Mouse (Mus musculus) MEL (cell line): ENCODE measurements around the gene S100a13. TPM values are rescaled to one million over a fixed set of nuclear protein-coding genes. Genes with fewer than 3 reads are reported as not detected.

Experiments
- DNase-seq: peaks from one replicate; pipeline ENCODE4 v3.0.0; 2011; ENCODE audit warnings: low read depth, low spot score
- H3K27ac ChIP-seq: 2 replicates; pipeline ENCODE4 v1.5.1; 2012; ENCODE audit warnings: low read depth, mild to moderate bottlenecking, control low read depth, low read length, moderate library complexity; ENCODE audit not compliant: control insufficient read depth
- H3K27me3 ChIP-seq, 2 experiments: fragments of 150-350 bp in 1 of 2; sonication (generic) in 1 of 2; 2 replicates each; pipeline ENCODE4 v1.6.1; 2012; ENCODE audit warnings: low read length in 2 of 2, mild to moderate bottlenecking in 2 of 2, improper control_type of control experiment in 1 of 2, moderate library complexity in 1 of 2; ENCODE audit not compliant: insufficient read depth in 2 of 2, control insufficient read depth in 1 of 2
- H3K36me3 ChIP-seq, 2 experiments: 2 replicates each; pipeline ENCODE4 v1.6.1; 2012 to 2014; ENCODE audit warnings: low read length in 2 of 2, improper control_type of control experiment in 1 of 2, inconsistent platforms in 1 of 2, mild to moderate bottlenecking in 1 of 2; ENCODE audit not compliant: insufficient read depth in 2 of 2, control insufficient read depth in 1 of 2
- H3K4me1 ChIP-seq, 2 experiments: fragments of 150-350 bp in 1 of 2; sonication (generic) in 1 of 2; 2 replicates each; pipeline ENCODE4 v1.6.1; 2012; ENCODE audit warnings: low read length in 2 of 2, improper control_type of control experiment in 1 of 2, mild to moderate bottlenecking in 1 of 2; ENCODE audit not compliant: insufficient read depth in 2 of 2, control insufficient read depth in 1 of 2
- H3K4me3 ChIP-seq, 2 experiments: fragments of 150-350 bp in 1 of 2; sonication (generic) in 1 of 2; 2 replicates each; pipeline ENCODE4 v1.5.1; 2012; ENCODE audit warnings: low read depth in 2 of 2, low read length in 2 of 2, mild to moderate bottlenecking in 2 of 2, moderate library complexity in 2 of 2, control low read depth in 1 of 2, improper control_type of control experiment in 1 of 2; ENCODE audit not compliant: control insufficient read depth in 1 of 2, insufficient read depth in 1 of 2
- H3K79me2 ChIP-seq: 2 replicates; pipeline ENCODE4 v1.6.1; 2012; ENCODE audit warnings: mild to moderate bottlenecking, low read length, moderate library complexity; ENCODE audit not compliant: control insufficient read depth, poor library complexity, insufficient read depth
- H3K9ac ChIP-seq: 2 replicates; pipeline ENCODE4 v1.6.1; 2012; ENCODE audit warnings: low read depth, mild to moderate bottlenecking, control low read depth, low read length, moderate library complexity; ENCODE audit not compliant: control insufficient read depth, poor library complexity, severe bottlenecking
- H3K9me3 ChIP-seq: fragments of 150-350 bp; sonication (generic); replicated peaks from 2 replicates; pipeline ENCODE4 v1.6.1; 2012; ENCODE audit warnings: mild to moderate bottlenecking, low read length, improper control_type of control experiment, moderate library complexity; ENCODE audit not compliant: insufficient read depth
- CHD1 ChIP-seq: IDR thresholded peaks from 2 replicates; pipeline ENCODE4 v1.6.1; 2012; ENCODE audit warnings: low read depth, mild to moderate bottlenecking, inconsistent platforms, low read length, improper control_type of control experiment
- CHD2 ChIP-seq: IDR thresholded peaks from 2 replicates; pipeline ENCODE4 v1.6.1; 2011; ENCODE audit warnings: low read length, improper control_type of control experiment
- CTCF ChIP-seq, 3 experiments: IDR thresholded peaks in 2 of 3; conservative IDR thresholded peaks in 1 of 3; 2 replicates each; pipeline ENCODE4 v1.5.1; 2011 to 2012; ENCODE audit warnings: low read length in 3 of 3, low read depth in 2 of 3, mild to moderate bottlenecking in 2 of 3, improper control_type of control experiment in 1 of 3, inconsistent platforms in 1 of 3, mixed read lengths in 1 of 3, moderate library complexity in 1 of 3; ENCODE audit not compliant: control insufficient read depth in 1 of 3, insufficient read depth in 1 of 3, poor library complexity in 1 of 3, severe bottlenecking in 1 of 3
- E2F4 ChIP-seq: IDR thresholded peaks from 2 replicates; pipeline ENCODE4 v1.6.1; 2011; ENCODE audit warnings: low read depth, low read length, improper control_type of control experiment, borderline replicate concordance
- ELF1 ChIP-seq: IDR thresholded peaks from 2 replicates; pipeline ENCODE4 v1.6.1; 2014; ENCODE audit warnings: low read depth, mild to moderate bottlenecking, inconsistent platforms, low read length, improper control_type of control experiment, moderate library complexity
- EP300 ChIP-seq, 2 experiments: IDR thresholded peaks; 2 replicates each; pipeline ENCODE4 v1.6.1; 2011; ENCODE audit warnings: improper control_type of control experiment in 2 of 2, low read length in 2 of 2, low read depth in 1 of 2, mild to moderate bottlenecking in 1 of 2
- ETS1 ChIP-seq: IDR thresholded peaks from 2 replicates; pipeline ENCODE4 v1.6.1; 2012; ENCODE audit warnings: low read depth, mild to moderate bottlenecking, inconsistent platforms, low read length, improper control_type of control experiment, moderate library complexity
- GABPA ChIP-seq: IDR thresholded peaks from 2 replicates; pipeline ENCODE4 v1.6.1; 2012; ENCODE audit warnings: low read depth, mild to moderate bottlenecking, inconsistent platforms, low read length, improper control_type of control experiment, moderate library complexity
- GATA1 ChIP-seq: IDR thresholded peaks from 2 replicates; pipeline ENCODE4 v1.6.1; 2011; ENCODE audit warnings: low read depth, low read length, improper control_type of control experiment
- HCFC1 ChIP-seq: IDR thresholded peaks from 2 replicates; pipeline ENCODE4 v1.6.1; 2012; ENCODE audit warnings: low read depth, mild to moderate bottlenecking, inconsistent platforms, low read length, improper control_type of control experiment, moderate library complexity
- JUND ChIP-seq: IDR thresholded peaks from 2 replicates; pipeline ENCODE4 v1.6.1; 2011; ENCODE audit warnings: low read depth, mild to moderate bottlenecking, improper control_type of control experiment, low read length
- KAT2A ChIP-seq: conservative IDR thresholded peaks from 2 replicates; pipeline ENCODE4 v1.6.1; 2012; ENCODE audit warnings: low read depth, low read length, improper control_type of control experiment, inconsistent platforms
- MAFK ChIP-seq: IDR thresholded peaks from 2 replicates; pipeline ENCODE4 v1.6.1; 2011; ENCODE audit warnings: low read depth, mild to moderate bottlenecking, low read length, improper control_type of control experiment, borderline replicate concordance
- MAX ChIP-seq: IDR thresholded peaks from 2 replicates; pipeline ENCODE4 v1.6.1; 2011; ENCODE audit warnings: low read length, improper control_type of control experiment
- MAZ ChIP-seq: IDR thresholded peaks from 2 replicates; pipeline ENCODE4 v1.6.1; 2012; ENCODE audit warnings: low read depth, mild to moderate bottlenecking, inconsistent platforms, low read length, improper control_type of control experiment
- MEF2A ChIP-seq: IDR thresholded peaks from 2 replicates; pipeline ENCODE4 v1.6.1; 2014; ENCODE audit warnings: low read depth, mild to moderate bottlenecking, inconsistent platforms, low read length, improper control_type of control experiment; ENCODE audit not compliant: poor library complexity, insufficient replicate concordance, severe bottlenecking; ENCODE audit errors: extremely low read depth
- MXI1 ChIP-seq: IDR thresholded peaks from 2 replicates; pipeline ENCODE4 v1.6.1; 2011; ENCODE audit warnings: mild to moderate bottlenecking, low read depth, low read length, improper control_type of control experiment
- MYB ChIP-seq: IDR thresholded peaks from 2 replicates; pipeline ENCODE4 v1.6.1; 2011; ENCODE audit warnings: mild to moderate bottlenecking, low read depth, low read length, improper control_type of control experiment
- MYC ChIP-seq: IDR thresholded peaks from 2 replicates; pipeline ENCODE4 v1.6.1; 2011; ENCODE audit warnings: low read depth, mild to moderate bottlenecking, low read length, improper control_type of control experiment, moderate library complexity
- NELFE ChIP-seq: IDR thresholded peaks from 2 replicates; pipeline ENCODE4 v1.6.1; 2011; ENCODE audit warnings: low read depth, low read length, improper control_type of control experiment
- NRF1 ChIP-seq: IDR thresholded peaks from 2 replicates; pipeline ENCODE4 v1.6.1; 2014; ENCODE audit warnings: low read depth, mild to moderate bottlenecking, inconsistent platforms, low read length, improper control_type of control experiment, moderate library complexity; ENCODE audit not compliant: poor library complexity, insufficient read depth, severe bottlenecking
- POLR2A ChIP-seq, 2 experiments: IDR thresholded peaks; 2 replicates each; pipeline ENCODE4 v1.6.1; 2011 to 2012; ENCODE audit warnings: low read length in 2 of 2, mild to moderate bottlenecking in 2 of 2, control low read depth in 1 of 2, improper control_type of control experiment in 1 of 2, low read depth in 1 of 2, moderate library complexity in 1 of 2; ENCODE audit not compliant: control insufficient read depth in 1 of 2, insufficient read depth in 1 of 2, poor library complexity in 1 of 2
- POLR2AphosphoS2 ChIP-seq: IDR thresholded peaks from 2 replicates; pipeline ENCODE4 v1.6.1; 2011; ENCODE audit warnings: low read length, improper control_type of control experiment
- POLR2AphosphoS5 ChIP-seq: IDR thresholded peaks from 2 replicates; pipeline ENCODE4 v1.6.1; 2012; ENCODE audit warnings: low read depth, borderline replicate concordance, mild to moderate bottlenecking, inconsistent platforms, low read length, moderate library complexity, mixed read lengths
- RAD21 ChIP-seq: IDR thresholded peaks from 2 replicates; pipeline ENCODE4 v1.6.1; 2011; ENCODE audit warnings: mild to moderate bottlenecking, low read depth, low read length, improper control_type of control experiment
- RCOR1 ChIP-seq: IDR thresholded peaks from 2 replicates; pipeline ENCODE4 v1.6.1; 2012; ENCODE audit warnings: low read depth, mild to moderate bottlenecking, inconsistent platforms, low read length, improper control_type of control experiment
- SIN3A ChIP-seq: IDR thresholded peaks from 2 replicates; pipeline ENCODE4 v1.6.1; 2012; ENCODE audit warnings: low read length, improper control_type of control experiment, inconsistent platforms
- SMC3 ChIP-seq: IDR thresholded peaks from 2 replicates; pipeline ENCODE4 v1.6.1; 2011; ENCODE audit warnings: low read depth, low read length, improper control_type of control experiment
- TAL1 ChIP-seq: IDR thresholded peaks from 2 replicates; pipeline ENCODE4 v1.6.1; 2012; ENCODE audit warnings: mild to moderate bottlenecking, inconsistent platforms, low read length, moderate library complexity, mixed read lengths
- TBP ChIP-seq: IDR thresholded peaks from 2 replicates; pipeline ENCODE4 v1.8.0; 2011; ENCODE audit warnings: low read depth, low read length, improper control_type of control experiment
- TCF12 ChIP-seq: IDR thresholded peaks from 2 replicates; pipeline ENCODE4 v1.6.1; 2014; ENCODE audit warnings: low read depth, mild to moderate bottlenecking, inconsistent platforms, low read length, improper control_type of control experiment, moderate library complexity
- UBTF ChIP-seq: IDR thresholded peaks from 2 replicates; pipeline ENCODE4 v1.6.1; 2012; ENCODE audit warnings: low read depth, mild to moderate bottlenecking, inconsistent platforms, low read length, improper control_type of control experiment, moderate library complexity, borderline replicate concordance; ENCODE audit not compliant: insufficient read depth
- USF1 ChIP-seq: IDR thresholded peaks from 2 replicates; pipeline ENCODE4 v1.6.1; 2014; ENCODE audit warnings: low read depth, mild to moderate bottlenecking, inconsistent platforms, low read length, improper control_type of control experiment, moderate library complexity
- USF2 ChIP-seq, 2 experiments: IDR thresholded peaks; 2 replicates each; pipeline ENCODE4 v1.6.1; 2011 to 2012; ENCODE audit warnings: improper control_type of control experiment in 2 of 2, low read length in 2 of 2, borderline replicate concordance in 1 of 2, inconsistent platforms in 1 of 2, low read depth in 1 of 2, mild to moderate bottlenecking in 1 of 2; ENCODE audit not compliant: insufficient read depth in 1 of 2
- ZC3H11A ChIP-seq: IDR thresholded peaks from 2 replicates; pipeline ENCODE4 v1.6.1; 2012; ENCODE audit warnings: low read depth, mild to moderate bottlenecking, inconsistent platforms, low read length, improper control_type of control experiment
- ZKSCAN1 ChIP-seq: IDR thresholded peaks from 2 replicates; pipeline ENCODE4 v1.6.1; 2012; ENCODE audit warnings: low read depth, mild to moderate bottlenecking, inconsistent platforms, low read length, improper control_type of control experiment, moderate library complexity
- ZMIZ1 ChIP-seq: IDR thresholded peaks from 2 replicates; pipeline ENCODE4 v1.6.1; 2012; ENCODE audit warnings: low read depth, mild to moderate bottlenecking, inconsistent platforms, low read length, improper control_type of control experiment, moderate library complexity
- ZNF384 ChIP-seq: IDR thresholded peaks from 2 replicates; pipeline ENCODE4 v1.6.1; 2012; ENCODE audit warnings: low read depth, mild to moderate bottlenecking, inconsistent platforms, low read length, improper control_type of control experiment
- polyA plus RNA-seq, 2 experiments: library from polyadenylated mRNA; stranded (reverse) in 1 of 2; unstranded in 1 of 2; fragments of >175 nt in 1 of 2; fragments of >200 nt in 1 of 2; gene quantifications; 2 replicates each; pipeline versions ENCODE4 v1.2.1 to v1.2.4; 2012; ENCODE audit warnings: low replicate concordance in 2 of 2, low read depth in 1 of 2; ENCODE audit not compliant: insufficient read length in 2 of 2, insufficient read depth in 1 of 2, missing spikeins in 1 of 2
- total RNA-seq: library from RNA; depleted of rRNA; stranded (reverse); fragments of 300-350 nt; gene quantifications from 2 replicates; pipeline ENCODE4 v1.2.3, GENCODE M21; 2012

Gene S100a13
- total and polyA plus RNA-seq, 3 experiments, result 22.0 to 29.9 TPM; not detected in 1

DNA sequence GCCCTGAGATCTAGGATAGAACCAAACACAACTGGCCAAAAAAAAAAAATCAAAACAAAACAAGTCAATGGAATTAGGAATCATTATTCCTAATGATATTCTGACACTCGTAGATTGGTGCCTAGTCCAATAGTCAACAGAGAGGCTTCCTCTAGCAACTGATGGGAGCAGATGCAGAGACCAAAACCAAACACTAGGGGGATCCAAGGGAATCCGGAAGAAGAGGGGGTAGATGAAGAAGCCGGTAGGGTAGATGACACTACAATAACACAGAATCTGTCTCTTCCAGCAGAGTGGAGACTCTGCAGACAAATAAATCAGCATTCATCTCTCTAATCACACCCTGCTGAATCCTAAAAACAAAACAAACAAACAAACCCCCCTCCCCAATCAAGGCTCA lies 42.0 kb upstream of the S100a13 start:
- Histone ChIP-seq H3K9me3 (no peaks in the 10 kb centered on the region), H3K36me3 (peaks cover 0 to 9% of the 10 kb centered on the region in 2 experiments; a peak in 3 of 4 replicates), H3K79me2 (peaks cover 12% of the 10 kb centered on the region), H3K27ac (peak overlapping the region; percentile 17; the same call in 1 of the 2 replicates), H3K4me3 (peak overlapping the region; percentile 8 to 20; a peak in 2 of 4 replicates), H3K9ac (peak overlapping the region; percentile 17), H3K27me3 (no peaks in the 10 kb centered on the region; a peak in 1 of 4 replicates), H3K4me1 (peaks cover 3 to 12% of the 10 kb centered on the region in 2 experiments; a peak in 2 of 4 replicates)
- peak; percentile 92 for DNase-seq
- TF ChIP-seq HCFC1, result peak; percentile 51; the same call in 1 of the 2 replicates
- TF ChIP-seq NELFE, result no peak
- no peak for TF ChIP-seq POLR2AphosphoS5
- no peak for TF ChIP-seq EP300 (IDR thresholded peaks at IDR 0.05; ENCODE audit: low read depth in 1 of 2, low read length in 2 of 2)
- peak; percentile 17; the same call in 1 of the 2 replicates for TF ChIP-seq TCF12
- TF ChIP-seq GABPA, result no peak
- TF ChIP-seq KAT2A, result no peak
- TF ChIP-seq RCOR1, result no peak
- TF ChIP-seq UBTF, result no peak
- TF ChIP-seq SMC3, result peak; percentile 62
- peak; percentile 74 for TF ChIP-seq SIN3A
- TF ChIP-seq CHD1, result no peak
- TF ChIP-seq USF1, result no peak
- TF ChIP-seq MYB, result no peak
- TF ChIP-seq E2F4, result no peak
- no peak for TF ChIP-seq ZMIZ1
- TF ChIP-seq CHD2, result no peak
- TF ChIP-seq ETS1, result no peak
- TF ChIP-seq MEF2A, result no peak
- TF ChIP-seq ELF1, result peak; percentile 96
- no peak for TF ChIP-seq MXI1
- TF ChIP-seq NRF1, result no peak
- peak in 1 of 2 experiments; percentile 48; a peak in 1 of 4 replicates for TF ChIP-seq POLR2A (IDR thresholded peaks at IDR 0.05; ENCODE audit: control insufficient read depth in 1 of 2, insufficient read depth in 1 of 2, low read depth in 1 of 2, low read length in 2 of 2, poor library complexity in 1 of 2)
- TF ChIP-seq USF2 (IDR thresholded peaks at IDR 0.05; ENCODE audit: borderline replicate concordance in 1 of 2, insufficient read depth in 1 of 2, low read depth in 1 of 2, low read length in 2 of 2), result no peak
- TF ChIP-seq RAD21, result peak; percentile 17
- no peak for TF ChIP-seq MAFK
- TF ChIP-seq ZKSCAN1, result no peak
- TF ChIP-seq CTCF (IDR thresholded peaks at IDR 0.05 in 2 of 3, conservative IDR thresholded peaks at IDR 0.05 in 1 of 3; ENCODE audit: control insufficient read depth in 1 of 3, insufficient read depth in 1 of 3, low read depth in 2 of 3, low read length in 3 of 3, poor library complexity in 1 of 3, severe bottlenecking in 1 of 3), result peak; percentile 51 to 94 (median 85)
- no peak for TF ChIP-seq ZC3H11A
- 0 out of 2 replicates have a peak, but pooled peaks have one; percentile 27 for TF ChIP-seq ZNF384
- no peak for TF ChIP-seq JUND
- no peak for TF ChIP-seq POLR2AphosphoS2
- TF ChIP-seq TBP, result peak; percentile 71
- 0 out of 2 replicates have a peak, but pooled peaks have one; percentile 26 for TF ChIP-seq MYC
- TF ChIP-seq MAZ, result no peak
- no peak for TF ChIP-seq TAL1
- TF ChIP-seq GATA1, result no peak
- no peak for TF ChIP-seq MAX
